Mouse (Mus musculus) spleen, adult 18-20 months (tissue): ENCODE measurements at regions not wholly inside any gene's neighbourhood (a gene's known extent, or its start where the extent isn't known, plus 50 kb on each side); places are given as distances from the start of the nearest gene placed in this dataset.
A peak's percentile ranks its signal among the peaks of the same experiment; 100 is the strongest.

Experiments
- DNase-seq, 2 experiments: peaks; one replicate each; pipeline ENCODE4 v3.0.0; 2022; ENCODE audit warnings: mixed read lengths in 2 of 2

DNA sequence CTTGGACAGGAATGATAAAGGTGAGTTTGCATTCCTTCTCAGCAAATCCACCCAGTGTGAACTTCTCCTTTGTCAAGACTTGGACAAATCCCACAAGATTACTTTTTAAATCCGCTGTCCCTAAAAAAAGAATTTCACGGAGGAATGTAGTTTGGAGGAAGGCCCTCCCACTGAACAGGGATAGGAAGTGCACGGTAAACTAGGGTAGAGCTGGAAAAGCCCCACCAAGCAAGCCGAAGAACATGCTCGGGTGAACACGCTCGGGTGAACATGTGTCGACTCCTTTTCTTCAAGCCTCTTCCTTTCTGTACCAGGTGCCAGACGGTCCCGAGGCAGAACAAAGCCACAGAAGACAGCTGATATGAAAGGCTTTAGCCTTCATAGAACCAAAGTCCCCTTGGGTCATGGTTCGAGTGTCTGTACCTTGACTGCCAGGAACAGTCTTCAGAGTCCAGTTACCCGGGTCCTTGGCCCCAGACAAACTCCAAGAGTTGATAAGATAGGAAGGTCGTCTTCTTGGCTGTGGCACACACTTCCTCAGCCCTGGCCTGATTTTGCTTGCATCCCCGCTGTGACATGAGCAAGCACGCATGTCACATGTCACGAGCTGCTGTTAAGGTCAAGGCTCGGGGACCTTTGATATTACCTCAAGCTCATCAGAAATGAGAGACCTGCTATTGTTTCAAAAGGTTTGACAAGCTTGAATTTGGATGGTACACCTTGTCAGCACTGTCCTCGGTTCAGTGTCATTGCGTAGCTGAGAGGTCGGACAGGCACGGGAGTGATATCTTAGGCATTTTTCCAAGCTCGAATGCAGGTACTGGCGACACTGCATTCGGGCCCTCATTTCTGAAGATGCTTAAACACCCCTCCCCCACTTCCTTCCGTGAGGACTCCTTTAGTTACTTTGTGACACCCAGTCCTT is 51.5 kb upstream of the Ryk start:
- no peak for DNase-seq

DNA sequence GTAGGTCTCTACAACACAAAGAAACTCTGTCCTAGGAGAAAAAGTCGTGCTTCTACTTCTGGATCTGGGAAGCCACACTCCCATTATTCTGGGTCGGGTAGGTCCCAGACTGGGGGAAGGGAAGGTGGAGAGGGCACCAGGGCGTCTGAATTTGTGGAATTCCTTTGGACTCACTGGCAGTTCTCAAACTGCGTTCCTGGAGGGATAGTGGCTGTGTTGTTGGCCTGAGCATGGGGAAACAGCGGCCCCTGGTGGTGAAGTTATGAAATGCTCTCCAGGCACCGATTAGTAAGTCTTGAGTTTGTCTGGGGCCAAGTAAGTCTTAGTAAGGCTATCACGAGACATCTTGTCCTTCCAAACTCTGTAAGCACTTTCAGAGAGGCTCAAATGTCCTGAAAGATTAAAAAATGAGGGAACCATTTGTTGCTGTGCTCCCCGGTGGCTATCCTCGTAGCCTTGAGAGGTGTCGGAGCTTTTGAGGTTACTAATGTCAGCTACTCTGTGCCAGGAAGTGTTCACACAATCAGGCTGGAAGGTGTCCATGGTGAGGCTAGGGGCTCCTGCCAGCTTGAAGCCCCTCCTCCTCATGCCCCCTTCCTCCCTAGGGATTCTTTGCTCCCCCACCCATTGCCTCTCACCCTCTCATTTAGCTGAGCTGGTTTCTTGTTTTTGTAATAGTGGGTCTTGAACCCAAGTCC is 50.2 kb upstream of the Ryk start:
- DNase-seq = peak; percentile 49 to 79
